Mouse (Mus musculus) spleen, adult 2 months (tissue): Measurements from ENCODE around the gene Tmc1. TPM values are rescaled to one million over a fixed set of nuclear protein-coding genes. Genes with fewer than 3 reads are reported as not detected.

Source experiments
- DNase-seq, 2 experiments: peaks; one replicate each; pipeline versions ENCODE4 v3.0.0 to v3.0.0-alpha.2; 2012 to 2021; ENCODE audit warnings: low spot score in 2 of 2, low read depth in 1 of 2
- H3K27ac ChIP-seq: fragments of 200-500 bp; 2 replicates; pipeline ENCODE4 v1.5.1; 2012; ENCODE audit warnings: low read length, inconsistent platforms; ENCODE audit not compliant: insufficient read depth
- H3K27me3 ChIP-seq: fragments of 200-500 bp; 2 replicates; pipeline ENCODE4 v1.6.1; 2012; ENCODE audit warnings: mild to moderate bottlenecking, moderate library complexity, low read length, inconsistent platforms; ENCODE audit not compliant: control insufficient read depth, insufficient read depth
- H3K36me3 ChIP-seq: fragments of 200-500 bp; 2 replicates; pipeline ENCODE4 v1.6.1; 2012; ENCODE audit warnings: mild to moderate bottlenecking, low read length, inconsistent platforms; ENCODE audit not compliant: control insufficient read depth, insufficient read depth
- H3K4me1 ChIP-seq: fragments of 200-500 bp; 2 replicates; pipeline ENCODE4 v1.6.1; 2011; ENCODE audit warnings: inconsistent platforms; ENCODE audit not compliant: control insufficient read depth, insufficient read depth, insufficient read length
- H3K4me3 ChIP-seq: fragments of 200-500 bp; 2 replicates; pipeline ENCODE4 v1.5.1; 2011; ENCODE audit warnings: mild to moderate bottlenecking, inconsistent platforms; ENCODE audit not compliant: insufficient read depth, insufficient read length; ENCODE audit errors: extremely low read depth
- CTCF ChIP-seq: fragments of 200-500 bp; IDR thresholded peaks from 2 replicates; pipeline ENCODE4 v1.5.1; 2011; ENCODE audit warnings: mild to moderate bottlenecking, inconsistent platforms; ENCODE audit not compliant: insufficient read depth, insufficient read length, insufficient replicate concordance; ENCODE audit errors: extremely low read depth
- POLR2A ChIP-seq: fragments of 200-500 bp; IDR thresholded peaks from 2 replicates; pipeline ENCODE4 v1.6.1; 2011; ENCODE audit warnings: low read depth, low read length, inconsistent platforms
- WGBS: fragments of 180-500 bp; shearing (Covaris S2); methylation state at CpG from one replicate; pipeline ENCODE4 v1.1.7; 2018; 5-methylcytosine and 5-hydroxymethylcytosine counted together
- polyA plus RNA-seq: library from polyadenylated mRNA; depleted of rRNA; stranded (reverse); fragments of >200 nt; gene quantifications from 2 replicates; pipeline ENCODE4 v1.2.3, GENCODE M21; 2012

Gene Tmc1
- polyA plus RNA-seq, 1 experiment = 0.09 TPM

- WGBS = 84% methylated on average over 1 of the region's 1 CpGs
- Histone ChIP-seq H3K4me3 (no peak overlapping the region), H3K27me3 (no peaks in the 10 kb centered on the region)
Observed at GRCm38 (mm10) chr19:20860270-20860669, 93.7 kb downstream of the Tmc1 start.

GRCm38 (mm10) chr19:20857819-20858218 is 96.2 kb downstream of the Tmc1 start:
- no peaks in the 10 kb centered on the region for H3K27me3 ChIP-seq
- no peak overlapping the region for H3K27ac ChIP-seq
- H3K4me3 ChIP-seq = no peak overlapping the region
- no peak for DNase-seq
- no peak for TF ChIP-seq POLR2A
- no peak for TF ChIP-seq CTCF
- H3K4me1 ChIP-seq = no peaks in the 10 kb centered on the region
- no peaks in the 10 kb centered on the region for H3K36me3 ChIP-seq

More at GRCm38 (mm10) chr19:20860270-20860669, 93.7 kb downstream of the Tmc1 start:
- no peaks in the 10 kb centered on the region for H3K36me3 ChIP-seq
- no peaks in the 10 kb centered on the region for H3K4me1 ChIP-seq
- no peak for TF ChIP-seq CTCF
- TF ChIP-seq POLR2A = no peak
- DNase-seq = no peak
- no peak overlapping the region for H3K27ac ChIP-seq

- DNase-seq = no peak
- no peaks in the 10 kb centered on the region for H3K27me3 ChIP-seq
- no peaks in the 10 kb centered on the region for H3K4me1 ChIP-seq
- H3K27ac ChIP-seq = no peak overlapping the region
- no peak for TF ChIP-seq POLR2A
- no peak for TF ChIP-seq CTCF
- H3K4me3 ChIP-seq = no peak overlapping the region
- 51% methylated on average over 5 of the region's 5 CpGs for WGBS
- no peaks in the 10 kb centered on the region for H3K36me3 ChIP-seq
Observed at GRCm38 (mm10) chr19:20848906-20849305, 105.1 kb downstream of the Tmc1 start.

GRCm38 (mm10) chr19:20847476-20848073 is 106.4 kb downstream of the Tmc1 start:
- WGBS = 77% methylated on average over 3 of the region's 3 CpGs
- H3K27ac ChIP-seq = no peak overlapping the region
- DNase-seq = no peak

GRCm38 (mm10) chr19:20837422-20837821 is 116.6 kb downstream of the Tmc1 start:
- no peak for DNase-seq
- no peaks in the 10 kb centered on the region for H3K4me1 ChIP-seq
- 79% methylated on average over 2 of the region's 2 CpGs for WGBS
- no peak for TF ChIP-seq CTCF
- no peak for TF ChIP-seq POLR2A
- H3K4me3 ChIP-seq = no peak overlapping the region
- no peaks in the 10 kb centered on the region for H3K27me3 ChIP-seq
- no peak overlapping the region for H3K27ac ChIP-seq
- H3K36me3 ChIP-seq = no peaks in the 10 kb centered on the region

More at GRCm38 (mm10) chr19:20847476-20848073, 106.4 kb downstream of the Tmc1 start:
- no peak overlapping the region for H3K4me3 ChIP-seq
- no peaks in the 10 kb centered on the region for H3K27me3 ChIP-seq
- TF ChIP-seq POLR2A (no peak), CTCF (no peak)
- H3K36me3 ChIP-seq = no peaks in the 10 kb centered on the region
- H3K4me1 ChIP-seq = no peaks in the 10 kb centered on the region

- Histone ChIP-seq H3K4me3 (no peak overlapping the region), H3K4me1 (no peaks in the 10 kb centered on the region), H3K27me3 (no peaks in the 10 kb centered on the region), H3K36me3 (no peaks in the 10 kb centered on the region), H3K27ac (no peak overlapping the region)
- TF ChIP-seq CTCF = no peak
- TF ChIP-seq POLR2A = no peak
- WGBS = 85% methylated on average over 9 of the region's 9 CpGs
- DNase-seq = no peak
Observed at GRCm38 (mm10) chr19:20836055-20836845, 117.8 kb downstream of the Tmc1 start.

- no peak overlapping the region for H3K27ac ChIP-seq
- TF ChIP-seq CTCF (no peak), POLR2A (no peak)
- 89% methylated on average over 1 of the region's 1 CpGs for WGBS
- no peaks in the 10 kb centered on the region for H3K4me1 ChIP-seq
- no peak for DNase-seq
- H3K36me3 ChIP-seq = no peaks in the 10 kb centered on the region
- no peaks in the 10 kb centered on the region for H3K27me3 ChIP-seq
- no peak overlapping the region for H3K4me3 ChIP-seq
Observed at GRCm38 (mm10) chr19:20834895-20835294, 119.1 kb downstream of the Tmc1 start.
